Mouse (Mus musculus): ENCODE measurements around the gene Atoh8.

GRCm38 (mm10) chr6:72160991-72161390 is 74.4 kb downstream of the Atoh8 start:
- TF ChIP-seq EP300 (IDR thresholded peaks at IDR 0.05; ENCODE audit: insufficient read depth, low read depth, low read length) (peak; percentile 84), CTCF (IDR thresholded peaks at IDR 0.05) (no peak)
